Mouse (Mus musculus): ENCODE measurements around the gene Kcnj12.

The Kcnj12 gene

GRCm38 (mm10) chr11:61024996-61025395 is 2.6 kb downstream of the Kcnj12 start:
- no peak for DNase-seq (ENCODE audit: low spot score in 2 of 2)

DNA sequence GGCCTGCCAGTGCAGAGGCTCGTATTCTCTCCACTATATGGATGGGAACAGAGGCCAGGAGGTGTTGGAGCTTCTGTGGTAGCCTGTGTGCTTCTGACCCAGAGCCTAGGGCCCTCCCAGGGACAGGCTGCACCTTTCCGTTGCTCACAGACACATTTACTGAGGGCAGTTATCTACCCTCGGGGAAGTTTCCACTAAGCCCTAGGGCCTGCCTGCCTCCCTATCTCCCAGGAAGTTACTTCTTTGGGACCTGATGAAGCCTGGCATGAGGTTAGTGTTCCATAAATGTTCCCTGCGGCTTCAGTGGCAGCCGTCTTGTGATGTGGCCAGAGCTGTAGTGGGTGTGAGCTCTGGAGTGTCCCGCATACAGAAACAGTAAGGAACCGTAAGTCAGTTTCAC is 3.2 kb downstream of the Kcnj12 start:
- DNase-seq (ENCODE audit: low spot score in 2 of 2), result no peak

- no peak for DNase-seq (ENCODE audit: low spot score in 2 of 2)
These were observed 4.0 kb downstream of the Kcnj12 start for GRCm38 (mm10) chr11:61026381-61026780.

DNA sequence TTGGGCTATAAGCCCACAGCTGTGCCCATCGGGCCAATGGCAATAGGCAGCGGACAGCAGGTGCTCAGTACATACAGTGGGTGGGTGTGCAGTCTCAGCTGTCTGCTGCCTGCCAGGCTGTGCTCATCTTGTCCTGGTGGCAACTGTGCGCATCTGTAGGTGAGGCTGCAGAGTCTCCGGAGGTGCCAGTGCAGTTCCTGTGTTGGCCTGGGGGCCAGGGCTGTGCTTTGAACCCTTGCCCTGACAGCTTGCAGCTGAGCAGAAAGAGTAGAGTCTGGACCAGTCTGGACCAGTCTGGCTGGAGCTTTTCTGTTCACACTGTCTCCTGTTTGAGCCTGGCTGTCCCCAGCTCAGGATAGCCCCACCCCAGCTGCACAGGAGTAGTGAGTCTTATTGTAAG is 4.8 kb downstream of the Kcnj12 start:
- DNase-seq (ENCODE audit: low spot score in 2 of 2), result no peak

GRCm38 (mm10) chr11:61028211-61028950 is 6.0 kb downstream of the Kcnj12 start:
- DNase-seq (ENCODE audit: low spot score in 2 of 2), result no peak

DNA sequence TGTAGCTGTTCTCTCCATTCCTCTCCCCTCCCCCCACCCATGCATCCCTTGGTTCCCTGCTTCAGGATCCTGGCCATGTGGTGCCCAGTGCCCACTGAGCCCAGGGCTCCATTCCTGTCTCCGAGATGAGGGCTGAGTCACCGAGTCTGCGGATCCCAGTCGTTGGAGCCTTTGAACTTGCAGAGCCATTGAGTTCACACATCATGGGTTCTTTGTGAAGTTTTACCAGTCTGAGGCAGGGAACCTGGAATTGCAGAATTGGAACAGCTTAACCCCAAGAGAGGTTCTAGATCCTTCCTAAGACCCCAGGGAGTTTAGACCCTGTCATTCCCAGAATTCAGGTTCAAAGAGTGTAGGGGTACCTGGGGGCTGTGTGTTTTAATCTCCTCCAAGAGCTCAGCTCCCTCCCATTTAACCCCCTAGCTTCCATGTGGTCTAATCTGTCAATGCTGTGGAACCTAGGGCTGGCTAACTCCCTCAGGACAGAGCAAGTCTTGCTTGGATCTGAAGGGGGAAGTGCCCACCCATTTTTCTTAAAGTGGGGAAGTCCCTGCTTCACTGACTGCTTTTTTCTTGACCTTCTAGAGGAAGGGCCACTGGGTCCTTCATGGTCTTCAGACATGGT is 6.9 kb downstream of the Kcnj12 start:
- no peak for DNase-seq (ENCODE audit: low spot score in 2 of 2)

GRCm38 (mm10) chr11:61029864-61030595 is 7.7 kb downstream of the Kcnj12 start:
- DNase-seq (ENCODE audit: low spot score in 2 of 2), result no peak

GRCm38 (mm10) chr11:61031137-61031536 is 8.8 kb downstream of the Kcnj12 start:
- DNase-seq (ENCODE audit: low spot score in 2 of 2), result no peak

DNA sequence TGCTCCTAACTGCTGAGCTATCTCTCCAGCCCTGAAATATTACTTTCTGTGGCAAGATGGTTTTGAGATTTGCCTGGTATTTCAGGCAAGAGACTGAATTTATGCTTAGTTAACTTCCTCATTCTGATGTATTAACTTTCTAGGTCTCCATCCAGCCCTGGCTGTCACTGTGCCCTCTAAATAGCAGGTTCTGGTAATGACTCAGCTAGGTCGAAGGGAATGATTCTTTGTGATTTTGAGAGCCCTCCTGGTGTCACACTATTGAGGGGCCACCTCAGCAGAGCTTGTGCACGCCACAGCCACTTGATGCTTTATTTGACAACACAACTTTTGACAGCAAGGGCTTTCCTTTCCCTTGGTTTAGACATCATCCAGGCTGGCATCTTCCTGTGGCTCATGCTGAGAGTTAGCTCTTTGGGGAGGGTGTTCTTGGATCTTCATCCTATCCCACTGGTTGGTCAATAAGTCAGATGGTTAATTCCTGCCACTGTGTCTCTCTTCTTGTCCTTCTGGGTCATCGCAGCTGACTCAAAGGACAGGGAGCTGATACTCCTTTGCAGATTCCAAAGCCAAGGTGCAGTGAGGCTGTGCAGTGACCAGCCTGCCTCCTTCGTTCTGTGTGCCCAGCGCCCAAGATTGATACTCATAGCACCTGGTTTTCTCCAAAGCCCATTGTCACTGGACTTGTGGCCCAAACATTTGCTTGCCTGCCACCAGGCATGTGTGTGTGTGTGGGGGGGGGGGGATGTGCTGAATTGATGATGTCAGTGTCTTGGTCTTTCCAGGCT is 9.5 kb downstream of the Kcnj12 start:
- DNase-seq (ENCODE audit: low spot score in 2 of 2), result no peak

DNA sequence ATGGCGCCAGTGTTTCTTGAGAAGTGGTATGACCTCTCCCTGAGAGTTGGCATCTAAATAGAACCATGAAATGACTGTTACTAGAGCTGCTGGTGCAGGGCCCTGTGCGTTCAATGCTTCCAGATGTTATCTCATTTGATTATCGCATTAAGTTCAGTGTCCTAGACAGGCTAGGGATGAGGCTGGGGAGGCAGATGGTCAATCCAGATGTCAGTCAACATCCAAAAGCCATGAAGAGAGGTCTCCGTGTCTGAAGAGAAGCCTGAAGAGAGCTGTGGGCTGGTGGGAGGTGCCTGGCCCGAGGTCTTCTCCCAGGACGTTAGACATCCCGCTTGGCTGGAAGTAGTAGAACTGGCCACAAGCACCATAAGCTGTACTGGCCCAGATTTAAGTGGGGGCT is 10.1 kb downstream of the Kcnj12 start:
- no peak for DNase-seq (ENCODE audit: low spot score in 2 of 2)

DNA sequence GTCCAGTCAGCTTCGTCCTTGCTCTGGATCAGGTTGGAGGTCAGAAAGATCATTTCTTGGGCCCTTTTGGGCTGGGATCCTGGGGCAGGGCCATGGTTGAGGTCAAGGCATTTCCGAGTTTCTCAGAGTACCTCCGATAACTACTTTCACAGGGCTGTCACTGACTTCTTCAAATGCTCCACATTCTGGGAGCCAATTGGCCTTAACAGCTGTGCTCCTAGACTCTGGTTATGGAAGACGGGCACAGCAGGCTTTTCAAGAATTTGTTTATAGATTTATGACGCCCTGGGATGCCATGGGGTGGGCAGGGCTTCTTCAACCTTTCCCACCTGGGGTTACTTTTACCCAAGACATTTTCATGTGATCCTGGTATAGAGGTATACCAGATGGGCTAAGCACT is 10.8 kb downstream of the Kcnj12 start:
- DNase-seq (ENCODE audit: low spot score in 2 of 2), result no peak

- no peak for DNase-seq (ENCODE audit: low spot score in 2 of 2)
These were observed 14.3 kb downstream of the Kcnj12 start for GRCm38 (mm10) chr11:61036639-61037038.

DNA sequence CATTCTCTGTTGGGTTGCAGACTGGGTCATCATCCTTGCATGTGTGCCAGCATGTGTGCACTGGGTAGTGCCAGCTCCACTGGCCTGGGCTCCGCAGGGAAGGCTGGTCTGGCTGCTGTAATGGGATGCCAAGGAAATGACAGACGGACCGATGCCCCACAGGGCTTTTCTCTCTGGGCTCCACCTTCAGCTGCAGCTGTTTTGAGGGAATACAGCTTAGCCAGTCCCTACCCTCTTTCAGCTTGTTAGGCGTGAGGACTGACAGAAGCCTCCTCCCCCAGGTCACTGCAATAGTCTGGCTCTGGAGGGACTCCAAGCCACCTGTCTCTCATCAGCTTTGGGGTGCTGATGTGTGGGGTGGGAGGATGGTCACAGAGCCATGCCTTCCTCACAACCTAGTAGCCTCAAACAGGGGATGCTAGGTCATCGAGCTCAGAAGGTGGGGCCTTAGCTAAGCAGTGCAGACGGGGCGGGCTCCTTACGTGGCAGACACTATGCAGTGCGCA is 16.0 kb downstream of the Kcnj12 start:
- DNase-seq (ENCODE audit: low spot score in 2 of 2), result no peak

- DNase-seq (ENCODE audit: low spot score in 2 of 2), result peak in 1 of 2 experiments; percentile 71
These were observed 18.7 kb downstream of the Kcnj12 start for GRCm38 (mm10) chr11:61040856-61041652.

DNA sequence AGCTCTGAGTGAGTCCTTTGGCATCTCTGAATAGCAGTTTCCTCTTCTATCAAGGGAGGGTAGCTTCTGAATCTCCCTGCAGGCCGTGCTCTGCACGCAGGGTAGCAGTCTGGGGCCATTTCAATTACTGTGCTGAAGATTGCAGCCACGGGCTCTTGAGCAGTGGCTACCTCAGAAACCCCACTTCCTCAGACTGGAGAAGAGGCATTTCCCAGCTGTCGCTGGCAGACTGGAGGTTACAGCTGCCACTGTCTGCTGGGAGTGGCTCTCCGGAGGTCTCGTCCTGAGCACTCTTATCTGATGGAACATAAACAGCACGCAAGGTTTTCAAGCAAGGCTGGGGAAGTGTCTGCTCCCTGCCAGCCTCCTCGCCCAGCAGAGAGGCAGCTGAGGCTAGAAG is 20.2 kb downstream of the Kcnj12 start:
- DNase-seq (ENCODE audit: low spot score in 2 of 2), result no peak

- DNase-seq (ENCODE audit: low spot score in 2 of 2), result no peak
These were observed 21.0 kb downstream of the Kcnj12 start for GRCm38 (mm10) chr11:61043055-61043992.

GRCm38 (mm10) chr11:61044741-61045140 is 22.4 kb downstream of the Kcnj12 start:
- DNase-seq (ENCODE audit: low spot score in 2 of 2), result no peak

DNA sequence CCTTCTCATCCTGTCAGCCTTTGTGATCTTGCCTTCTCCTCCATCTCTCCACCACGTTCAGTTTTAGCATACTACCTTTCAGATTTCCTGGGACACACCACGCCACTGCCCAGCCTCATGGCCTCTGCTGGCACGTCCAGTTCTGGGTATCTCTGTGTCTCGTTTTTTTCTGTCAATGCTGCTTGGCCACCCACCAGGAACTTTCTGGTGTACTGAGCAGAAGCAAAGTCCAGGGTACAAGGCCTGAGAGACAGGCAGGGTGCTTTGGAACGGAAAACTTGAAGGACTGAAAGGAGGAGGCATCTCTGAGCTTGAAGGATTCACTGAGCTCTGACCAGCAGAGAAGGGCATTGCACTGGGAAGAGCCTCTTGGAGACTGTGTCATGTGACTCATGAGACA is 25.1 kb downstream of the Kcnj12 start:
- no peak for DNase-seq (ENCODE audit: low spot score in 2 of 2)

- DNase-seq (ENCODE audit: low spot score in 2 of 2), result no peak
These were observed 28.8 kb downstream of the Kcnj12 start for GRCm38 (mm10) chr11:61051151-61051550.

- DNase-seq (ENCODE audit: low spot score in 2 of 2), result no peak
These were observed 34.5 kb downstream of the Kcnj12 start for GRCm38 (mm10) chr11:61056871-61057270.
